Mouse (Mus musculus) left cerebral cortex, postnatal 14 days (tissue): ENCODE results near the gene Ankrd6. TPM values are rescaled to one million over a fixed set of nuclear protein-coding genes. Genes with fewer than 3 reads are reported as not detected.

ENCODE experiments used
- DNase-seq, 2 experiments: peaks; one replicate each; pipeline ENCODE4 v3.0.0; 2021 to 2022; ENCODE audit warnings: low spot score in 2 of 2, mixed read lengths in 1 of 2
- intact Hi-C: fragments of 180-260 bp; cut with DNase I; formaldehyde crosslinking; loops from one replicate; pipeline ENCODE4 v1.15.1; 2025
- total RNA-seq, 2 experiments: library from RNA; stranded (reverse); gene quantifications; 2 replicates each; pipeline ENCODE4 v1.2.3; 2021

Ankrd6 gene
- total RNA-seq, 2 experiments from 2014 or later = 36.1 to 38.9 TPM

DNA sequence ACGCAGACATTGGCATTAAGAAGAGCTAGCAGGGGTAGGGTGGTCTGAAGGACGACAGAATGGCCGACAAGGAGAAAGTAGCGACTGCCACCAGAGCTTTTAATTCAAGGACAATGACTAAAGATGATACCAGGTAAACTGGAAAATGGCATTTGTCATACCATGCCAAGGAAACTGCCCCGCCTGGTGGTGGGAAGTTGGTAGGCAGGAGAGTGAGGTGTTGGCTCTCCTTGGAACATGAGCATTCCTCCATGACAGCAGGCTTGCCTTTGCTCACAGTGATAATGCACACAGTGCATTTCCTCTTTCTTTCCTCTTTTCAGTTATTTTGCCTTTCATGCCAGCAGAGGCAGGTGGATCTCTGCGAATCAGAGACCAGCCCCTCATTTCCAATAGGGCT lies 83.2 kb downstream of the Ankrd6 start:
- DNase-seq = no peak
- intact Hi-C loops = no loop called here

DNA sequence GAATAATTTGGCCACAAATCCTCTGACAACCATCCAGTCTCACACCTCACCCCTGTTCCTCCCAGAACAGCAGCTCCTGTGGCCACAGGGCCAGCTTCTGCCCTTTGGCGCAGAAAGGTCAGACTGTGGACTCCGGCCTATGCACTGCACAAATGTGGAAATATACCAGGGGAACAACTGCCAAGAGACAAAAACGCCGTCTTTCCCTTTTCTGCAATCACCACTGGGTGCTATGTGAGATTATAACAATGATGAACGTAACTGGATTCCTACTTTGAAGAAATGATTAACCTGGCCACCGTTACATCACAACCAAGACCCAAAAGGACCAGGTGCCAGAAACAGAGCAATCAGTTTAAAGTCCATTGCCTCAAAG lies 85.8 kb downstream of the Ankrd6 start:
- intact Hi-C loops = loop anchor here (5.0 kb wide), 2 partner anchors 63 to 82 kb away; partner anchors contain the start of gene Lyrm2
- DNase-seq = no peak

DNA sequence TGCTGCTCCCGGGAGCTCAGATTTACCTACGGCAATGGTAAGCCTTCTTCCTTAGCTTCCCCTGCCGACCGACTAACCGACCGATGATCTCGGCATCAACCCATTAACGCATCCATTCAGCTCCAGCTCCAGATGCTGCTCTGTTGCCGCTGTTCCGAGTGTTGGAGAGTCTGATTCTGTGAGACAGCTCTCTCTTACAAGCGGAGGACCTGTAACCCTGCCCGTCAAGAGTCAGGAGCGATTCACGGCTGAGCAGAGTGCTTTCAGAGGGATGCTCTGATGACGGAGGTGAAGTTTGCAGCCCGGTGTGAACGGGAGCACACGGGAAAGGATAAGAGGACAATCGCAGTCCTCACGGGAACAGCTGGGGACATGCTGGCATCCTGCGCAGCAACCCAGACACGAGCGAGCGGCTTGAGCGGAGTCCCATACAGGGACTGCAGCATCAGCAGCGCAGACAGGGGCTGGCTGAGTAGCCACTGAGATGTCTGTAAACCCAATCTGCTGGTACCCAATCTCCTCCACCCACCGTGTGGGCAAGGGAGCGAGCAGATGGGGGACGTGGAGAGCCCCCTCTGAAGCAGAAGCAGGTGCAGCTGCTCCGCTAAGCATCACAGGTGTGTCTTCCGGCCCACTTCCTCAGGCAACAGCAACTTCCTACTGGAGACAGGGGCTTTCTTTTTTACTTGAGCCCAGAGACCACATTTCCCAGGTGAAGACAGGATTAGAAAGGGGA lies 86.3 kb downstream of the Ankrd6 start:
- peak in 1 of 2 experiments; percentile 15 for DNase-seq
- intact Hi-C loops = loop anchor here (5.0 kb wide), 2 partner anchors 62 to 83 kb away; partner anchors contain the start of gene Lyrm2

DNA sequence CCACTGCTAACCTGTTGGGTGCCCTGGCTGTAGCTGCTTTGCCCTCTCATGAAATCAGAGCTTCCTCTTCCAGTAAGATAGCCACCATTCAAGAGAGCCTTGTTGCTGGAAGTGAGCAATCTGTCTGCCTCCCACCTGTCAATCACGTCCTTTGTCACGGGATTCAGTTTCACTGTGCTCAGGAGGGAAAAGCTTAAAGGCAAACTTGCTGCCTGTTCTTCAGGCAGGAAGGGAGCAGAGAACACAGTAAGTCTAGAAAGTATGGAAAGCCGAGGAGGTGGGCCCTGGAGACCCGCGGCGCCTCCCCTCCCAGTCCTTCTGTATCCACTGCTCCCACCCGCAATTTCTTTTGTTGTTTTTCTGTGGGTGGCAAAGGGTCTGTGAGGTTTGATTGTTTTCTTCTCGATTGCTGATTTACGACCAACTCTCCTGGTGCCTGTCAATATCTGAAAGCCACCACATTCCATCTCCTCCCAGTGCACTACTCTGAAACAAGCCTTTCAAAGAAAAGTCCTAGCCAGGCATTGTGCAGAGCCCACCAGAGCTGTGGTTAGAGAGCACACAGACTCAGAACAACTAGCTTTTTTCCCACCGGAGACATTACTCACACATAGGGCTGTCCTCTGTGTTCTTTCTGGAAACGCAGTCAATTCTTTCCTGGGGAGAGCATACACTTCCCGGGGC lies 87.1 kb downstream of the Ankrd6 start:
- intact Hi-C loops = loop anchor here (5.0 kb wide), 2 partner anchors 61 to 84 kb away; partner anchors contain the start of gene Lyrm2
- peak in 1 of 2 experiments; percentile 26 for DNase-seq

DNA sequence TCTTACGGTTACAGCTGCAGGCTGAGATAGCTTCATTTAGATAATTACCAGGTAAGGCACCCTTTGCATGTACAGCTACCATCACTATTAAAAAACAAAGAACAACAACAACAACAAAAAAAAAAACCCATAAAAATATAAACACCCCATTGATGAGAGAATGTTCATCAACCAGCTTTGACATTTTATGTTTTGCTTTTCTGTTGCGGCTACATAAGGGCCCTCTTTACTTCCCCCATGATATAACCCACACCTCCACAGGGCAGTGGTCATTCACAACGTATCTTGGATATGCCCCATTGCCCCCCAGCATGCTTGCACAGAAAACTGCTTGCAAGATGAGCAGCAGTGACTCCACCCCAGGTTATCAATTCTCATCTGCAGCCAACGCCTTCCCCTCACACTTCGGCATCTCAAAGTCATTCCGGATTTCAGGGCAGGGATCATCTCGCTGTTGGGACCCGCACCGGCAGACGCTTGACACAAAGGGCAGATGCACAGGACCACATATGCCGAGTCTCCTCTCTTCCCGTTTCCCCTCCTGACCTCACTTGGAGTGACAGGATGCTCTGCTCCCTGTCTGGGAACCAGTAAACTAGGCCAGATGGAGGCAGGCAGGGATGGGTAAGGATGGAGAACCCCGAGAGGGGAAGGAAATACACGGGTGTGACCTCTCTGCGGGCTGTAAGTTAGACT lies 87.7 kb downstream of the Ankrd6 start:
- intact Hi-C loops = loop anchor here (5.0 kb wide), 2 partner anchors 61 to 84 kb away; partner anchors contain the start of gene Lyrm2
- no peak for DNase-seq

DNA sequence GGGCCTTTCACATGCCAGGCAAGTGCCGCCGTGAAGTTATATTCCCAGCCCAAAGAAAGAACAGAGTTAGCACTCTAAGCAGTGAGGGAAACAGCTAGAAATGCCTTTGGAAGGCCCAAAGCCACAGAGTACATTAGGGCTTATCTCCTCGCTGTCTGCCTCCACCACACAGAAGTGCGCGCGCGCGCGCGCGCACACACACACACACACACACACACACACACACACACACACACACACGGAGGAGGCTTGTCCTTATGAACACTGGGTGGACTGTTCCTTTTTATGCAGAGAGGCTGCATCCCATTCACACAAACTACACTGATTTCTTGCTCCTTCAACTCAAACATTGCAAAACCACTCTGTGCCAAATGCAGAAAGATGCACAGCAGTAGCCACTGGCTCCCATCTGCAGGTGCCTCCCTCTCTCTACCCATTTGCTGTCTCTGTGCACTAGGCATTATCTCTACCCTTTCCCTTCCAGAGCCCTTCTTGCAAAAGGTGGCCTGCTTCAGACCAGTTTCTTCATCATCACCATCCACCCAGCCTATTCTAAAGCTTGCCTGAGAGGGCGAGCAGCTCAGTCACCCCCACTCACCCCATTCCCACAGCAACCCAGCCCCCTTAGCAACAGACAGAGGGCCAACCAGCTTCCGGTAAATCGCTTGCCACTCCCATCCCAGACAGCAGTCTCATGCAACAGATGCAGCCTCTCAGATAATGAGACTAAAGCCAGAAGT lies 88.5 kb downstream of the Ankrd6 start:
- peak; percentile 39 to 55 for DNase-seq
- intact Hi-C loops = loop anchor here (5.0 kb wide), 2 partner anchors 60 to 85 kb away; partner anchors contain the start of gene Lyrm2

DNA sequence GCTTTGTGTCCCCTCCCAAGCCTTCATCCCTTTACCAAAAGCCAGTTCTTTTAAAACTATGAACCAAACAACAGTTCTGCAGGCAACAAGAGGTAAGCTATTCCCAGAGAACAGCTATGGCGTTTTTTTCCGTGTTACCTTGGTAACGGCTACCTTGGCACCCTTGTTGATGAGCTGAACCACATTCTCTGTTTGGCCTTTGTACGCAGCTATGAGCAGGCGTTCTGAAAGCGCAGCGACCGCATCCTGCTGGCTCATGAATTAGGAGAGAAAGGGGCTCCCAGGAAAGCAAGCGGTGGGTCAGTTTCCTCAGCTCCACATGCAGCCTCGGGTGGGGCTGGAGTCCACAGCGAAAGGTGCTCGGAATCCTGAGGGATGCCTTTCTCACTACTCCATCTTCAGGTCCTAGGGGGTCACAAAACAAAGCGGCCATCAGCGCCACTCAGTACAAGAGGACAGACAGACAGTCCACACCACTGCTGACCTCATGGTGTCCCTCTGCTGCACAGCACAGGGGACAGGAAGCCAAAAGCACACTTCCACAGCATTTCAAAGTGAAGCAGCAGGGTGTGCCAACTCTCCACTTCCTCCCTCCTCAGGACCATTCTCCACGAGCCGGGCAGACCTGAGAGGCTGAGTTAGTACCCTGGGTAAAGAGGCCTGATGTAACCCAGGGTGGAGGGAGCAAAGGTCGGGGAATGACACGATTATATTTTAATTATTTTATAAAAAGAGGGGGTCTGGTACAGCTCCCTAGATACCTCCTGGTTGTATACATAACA lies 90.3 kb downstream of the Ankrd6 start:
- intact Hi-C loops = loop anchor here (5.0 kb wide), 2 partner anchors 58 to 87 kb away; partner anchors contain the start of gene Lyrm2
- DNase-seq = peak; percentile 65 to 82

DNA sequence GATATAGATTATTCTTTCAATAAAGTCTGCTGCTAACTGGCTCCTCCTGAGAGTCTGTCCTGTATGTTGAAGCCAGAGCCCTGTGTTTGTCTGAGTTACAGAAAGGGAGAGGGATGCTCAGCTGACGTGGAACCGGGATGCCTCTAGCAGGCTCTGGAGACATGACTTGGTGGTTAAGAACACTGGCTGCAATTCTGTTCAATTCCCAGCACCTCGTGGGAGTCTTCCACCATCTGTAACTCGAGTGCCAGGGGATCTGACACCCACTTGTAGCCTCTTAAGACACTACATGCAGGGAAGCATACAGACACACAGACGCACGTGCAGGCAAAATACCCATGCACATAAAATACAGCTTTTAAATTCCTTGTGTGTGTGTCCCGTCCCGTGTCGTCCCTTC lies 95.1 kb downstream of the Ankrd6 start:
- DNase-seq = no peak
- intact Hi-C loops = no loop called here

DNA sequence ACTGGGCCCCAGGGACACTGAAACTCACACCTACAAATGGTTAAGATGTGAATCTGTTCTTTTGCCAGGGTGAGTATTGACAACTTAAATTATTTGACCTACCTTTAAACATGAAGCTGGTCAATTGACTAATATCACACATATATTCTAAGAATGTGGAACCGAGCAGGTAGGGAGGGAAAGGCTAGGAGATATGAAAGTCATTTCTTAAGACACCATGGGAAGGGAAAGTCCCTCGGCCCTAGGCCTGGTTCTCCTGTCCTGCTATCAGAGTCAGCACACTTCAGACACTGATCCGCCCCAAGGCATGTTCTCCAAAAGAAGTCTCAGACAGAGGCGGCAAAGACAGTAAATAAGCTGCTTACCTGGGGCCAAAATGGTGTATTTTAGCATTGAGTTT lies 95.7 kb downstream of the Ankrd6 start:
- no peak for DNase-seq
- intact Hi-C loops = no loop called here

DNA sequence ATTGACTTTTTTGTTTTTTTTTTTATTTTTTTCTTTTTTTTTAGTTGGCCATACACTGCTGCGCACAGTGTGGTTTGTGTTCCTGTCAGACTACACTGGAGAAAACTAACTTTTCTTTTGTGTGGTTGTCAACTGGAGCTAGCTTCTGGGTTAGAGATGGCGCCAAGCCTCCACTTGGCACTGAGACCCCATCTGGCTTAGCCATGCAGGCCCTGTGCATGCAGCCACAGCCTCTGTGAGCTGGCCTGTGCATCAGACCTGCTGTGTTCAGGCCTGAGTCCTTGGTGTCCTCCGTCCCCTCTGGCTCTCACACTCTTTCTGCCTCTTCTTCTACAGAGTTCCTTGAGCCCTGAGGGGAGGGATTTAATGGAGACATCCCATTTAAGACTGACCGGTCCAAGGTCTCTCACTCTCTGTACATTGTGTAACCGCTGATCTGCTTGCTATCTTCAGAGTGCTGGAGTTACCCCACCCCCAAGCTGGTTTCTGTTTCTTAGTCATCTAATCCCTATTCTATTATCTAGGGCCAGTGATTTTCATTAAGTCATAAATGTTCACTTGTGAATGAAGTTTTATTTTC lies 96.9 kb downstream of the Ankrd6 start:
- no peak for DNase-seq
- intact Hi-C loops = no loop called here

DNA sequence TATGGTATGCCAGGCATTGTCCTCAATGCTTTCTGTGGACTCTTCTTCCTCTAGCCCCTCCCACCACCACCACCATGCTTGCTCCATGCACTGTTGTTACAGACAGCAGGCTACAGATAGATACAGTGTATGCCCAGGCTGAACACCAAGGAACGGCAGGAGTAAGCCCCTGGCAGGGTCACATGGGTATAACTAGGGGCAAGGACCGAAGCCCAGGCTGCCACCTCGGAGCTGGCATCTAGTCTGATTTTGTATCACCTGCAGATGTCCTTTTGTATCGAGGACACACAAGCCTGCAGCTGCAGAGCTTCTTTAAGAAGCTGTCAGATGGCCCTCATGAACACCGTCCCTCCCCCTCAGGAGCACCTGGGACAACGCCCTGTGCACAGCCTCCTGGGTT lies 97.8 kb downstream of the Ankrd6 start:
- intact Hi-C loops = no loop called here
- no peak for DNase-seq

DNA sequence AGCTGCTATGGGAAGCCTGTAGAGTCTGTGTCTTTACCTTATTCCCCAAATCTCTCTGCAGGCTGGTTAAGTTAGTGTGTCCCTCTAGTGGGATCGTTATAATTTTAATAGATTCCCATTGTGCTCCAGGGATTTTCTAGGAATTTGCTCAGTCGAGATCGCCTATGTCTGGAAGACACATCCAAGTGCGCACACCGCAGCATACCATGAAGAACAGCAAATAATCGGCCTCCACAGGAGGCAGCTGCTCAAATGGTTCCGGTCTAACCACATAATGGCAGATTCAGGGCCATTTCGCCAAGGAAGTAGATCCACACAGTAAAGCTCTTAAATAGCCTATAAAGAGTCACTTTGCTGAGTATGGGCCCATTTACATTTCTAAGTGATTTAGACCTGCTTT lies 98.3 kb downstream of the Ankrd6 start:
- intact Hi-C loops = no loop called here
- DNase-seq = no peak

DNA sequence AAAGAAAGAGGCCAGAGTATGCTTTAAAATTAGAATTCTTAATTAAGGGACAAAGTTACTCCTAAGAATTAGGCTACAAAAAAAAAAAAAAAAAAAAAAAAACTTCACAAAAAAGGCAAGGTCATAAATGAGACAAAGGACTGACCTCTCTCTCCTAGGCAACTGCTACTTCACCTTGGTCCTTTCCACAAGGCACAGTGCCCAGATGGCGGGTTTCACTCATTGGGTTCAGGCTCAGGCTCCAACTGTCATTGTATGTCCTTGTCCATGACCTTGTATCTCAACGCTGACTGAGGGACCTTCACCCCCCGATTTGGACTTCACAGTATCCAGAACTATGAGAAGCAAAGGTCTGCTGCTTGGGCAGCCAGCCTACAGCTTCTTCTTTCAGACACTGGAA lies 112.2 kb downstream of the Ankrd6 start:
- intact Hi-C loops = no loop called here
- no peak for DNase-seq

DNA sequence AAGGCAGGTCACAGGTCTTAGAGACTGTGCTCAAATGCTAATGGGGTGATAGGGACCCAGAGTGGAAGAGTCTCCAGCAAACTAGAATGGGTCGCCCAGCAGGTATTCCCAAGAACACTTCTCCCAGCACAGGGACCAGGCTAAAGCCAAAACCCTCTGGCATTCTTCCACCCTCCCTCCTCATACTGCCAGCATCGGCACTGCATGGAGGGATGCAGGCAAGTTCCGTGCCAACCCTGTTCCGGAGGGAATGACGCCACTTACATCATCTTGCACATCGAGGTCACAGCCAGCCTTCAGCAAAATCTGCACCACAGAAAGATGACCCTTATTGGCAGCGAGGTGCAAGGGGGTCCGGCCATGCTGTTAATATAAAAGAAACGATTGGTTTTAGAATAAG lies 114.6 kb downstream of the Ankrd6 start:
- no peak for DNase-seq
- intact Hi-C loops = no loop called here

DNA sequence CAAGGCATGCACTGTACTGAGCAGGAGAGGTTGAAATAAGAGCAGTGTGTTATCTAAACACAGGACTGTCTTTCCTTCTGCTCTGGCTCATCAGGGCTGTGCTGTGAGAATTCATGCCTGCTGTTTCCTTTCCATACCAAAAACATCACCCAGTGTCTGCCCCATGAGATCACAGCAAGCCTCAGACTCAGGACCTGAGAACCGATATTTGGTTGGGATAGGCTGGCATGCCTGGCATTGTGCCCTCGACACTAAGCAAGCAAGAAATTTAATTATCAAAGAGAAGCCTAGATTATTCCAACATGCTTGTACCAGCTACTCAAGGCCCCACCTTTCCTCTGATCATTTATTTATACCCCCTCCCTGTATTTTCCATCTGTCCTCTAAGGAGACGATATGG lies 116.1 kb downstream of the Ankrd6 start:
- intact Hi-C loops = no loop called here
- DNase-seq = no peak

DNA sequence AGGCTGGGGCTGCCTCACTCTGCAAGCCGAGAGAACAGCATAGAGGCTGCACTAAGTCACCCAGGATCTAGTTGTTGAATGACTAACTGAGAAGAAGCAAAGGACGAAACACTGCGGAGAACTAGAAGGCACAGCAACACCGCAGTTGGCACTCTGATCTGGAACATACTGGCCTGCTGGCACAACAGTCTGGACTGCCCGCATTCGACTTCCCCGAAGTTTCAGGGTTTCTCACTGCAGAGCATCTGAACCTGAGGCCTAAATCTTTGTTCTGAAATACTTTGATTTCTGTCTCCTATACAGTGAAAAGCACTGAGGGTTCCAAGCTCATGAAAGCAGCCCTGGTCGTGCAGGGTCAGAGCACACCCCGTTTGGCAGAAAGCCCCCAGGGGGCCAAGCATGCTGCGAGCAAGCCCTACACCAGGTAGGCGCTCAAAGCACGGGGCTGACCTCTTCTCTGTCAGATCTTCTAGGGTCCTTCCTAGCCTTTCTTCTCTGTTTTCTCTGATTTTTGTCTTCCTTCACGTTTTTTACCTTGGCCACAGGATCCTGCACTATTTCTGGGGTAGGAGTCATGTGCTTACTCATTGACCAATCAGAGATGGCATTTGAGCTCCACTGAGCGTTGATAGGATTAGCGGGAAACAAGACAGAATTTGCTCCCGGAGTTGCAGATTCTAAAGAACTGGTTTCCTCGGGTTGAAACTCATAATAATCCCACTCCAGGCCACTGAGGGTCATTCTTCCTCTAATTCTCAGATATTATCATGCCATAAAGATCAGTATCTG lies 117.0 kb downstream of the Ankrd6 start:
- no peak for DNase-seq
- intact Hi-C loops = no loop called here

DNA sequence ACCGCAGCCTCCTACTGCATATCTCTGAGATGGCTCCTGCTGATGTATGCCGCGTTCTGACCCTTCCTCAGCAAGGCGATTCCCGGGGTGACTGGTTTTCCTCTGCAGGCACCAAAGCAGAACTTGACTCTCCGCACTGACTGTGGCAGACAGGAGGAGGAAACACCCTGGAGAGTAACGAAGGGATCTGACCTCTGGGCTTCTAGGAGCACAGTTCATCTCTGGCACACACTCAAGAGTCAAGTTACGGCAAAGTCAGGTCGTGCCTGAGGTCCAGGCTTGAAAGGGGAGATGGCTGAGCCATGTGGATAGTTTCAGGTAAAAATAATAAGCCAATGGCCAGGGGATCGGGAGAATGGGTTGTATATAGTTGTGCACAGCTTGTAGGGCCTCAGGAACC lies 121.3 kb downstream of the Ankrd6 start:
- intact Hi-C loops = no loop called here
- no peak for DNase-seq
